Mouse (Mus musculus): ENCODE results near the gene Olfr1385.
"Not testable (repeated sequence)": the region's sequence is repeated elsewhere in the genome, so short reads cannot be mapped to it uniquely, and the experiment has no call there.

Gene Olfr1385

DNA sequence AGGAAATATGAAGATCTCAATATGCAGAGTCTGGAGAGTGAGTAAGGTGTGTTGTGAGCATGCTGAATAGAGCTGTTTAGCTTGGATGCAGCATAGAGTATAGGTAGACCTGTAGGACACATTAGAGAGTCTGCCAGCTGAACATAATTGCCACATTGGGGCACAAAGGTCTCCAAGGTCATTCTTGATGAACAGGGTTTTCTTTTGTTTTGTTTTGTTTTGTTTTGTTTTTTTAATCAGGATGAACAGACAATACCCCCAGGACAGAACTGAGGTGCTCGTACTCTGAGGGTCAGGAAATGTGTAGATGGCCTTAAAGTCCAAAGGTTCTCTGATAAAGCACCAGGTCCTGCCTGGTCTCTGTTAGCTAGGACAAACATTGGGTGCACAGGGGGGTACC lies at the start of gene Olfr1385:
Olfr1385 (plus strand) TSS at position 301 of the 400 bp plus-strand sequence.
- not testable (repeated sequence) for DNase-seq (ENCODE audit: low spot score in 2 of 2)

DNA sequence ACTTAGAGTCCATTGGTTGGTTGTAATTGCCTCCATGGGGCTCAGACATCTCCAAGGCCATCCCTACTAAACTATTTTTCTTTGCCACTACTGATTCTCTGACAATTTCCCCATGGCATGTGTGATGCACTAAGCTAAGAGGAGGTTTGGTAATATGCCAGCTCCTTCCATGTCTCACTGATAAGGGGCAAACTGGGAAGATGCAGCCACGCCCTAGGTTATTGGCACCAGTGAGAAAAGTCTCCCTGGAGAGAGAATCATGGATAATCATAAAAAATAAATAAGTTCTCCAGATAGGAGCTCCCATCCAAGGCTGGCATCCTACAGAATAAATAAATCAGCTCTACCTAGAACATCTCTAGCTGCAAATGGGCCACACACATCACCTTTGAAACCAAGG lies 33.8 kb upstream of the Olfr1385 start, which contains the start of gene Olfr1387:
Olfr1387 (plus strand) TSS at position 301 of the 400 bp plus-strand sequence.
- DNase-seq (ENCODE audit: low spot score in 2 of 2) = no peak

DNA sequence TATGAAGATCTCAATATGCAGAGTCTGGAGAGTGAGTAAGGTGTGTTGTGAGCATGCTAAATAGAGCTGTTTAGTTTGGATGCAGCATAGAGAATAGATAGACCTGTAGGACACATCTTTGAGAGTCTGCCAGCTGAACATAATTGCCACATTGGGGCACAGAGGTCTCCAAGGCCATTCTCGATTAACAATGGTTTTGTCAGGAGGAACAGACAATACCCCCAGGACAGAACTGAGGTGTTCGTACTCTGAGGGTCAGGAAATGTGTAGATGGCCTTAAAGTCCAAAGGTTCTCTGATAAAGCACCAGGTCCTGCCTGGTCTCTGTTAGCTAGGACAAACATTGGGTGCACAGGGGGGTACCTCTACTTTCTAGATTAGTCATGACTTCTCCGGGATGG lies 24.1 kb upstream of the Olfr1385 start, which contains the start of gene Olfr1386:
Olfr1386 (plus strand) TSS at position 301 of the 400 bp plus-strand sequence.
- not testable (repeated sequence) for DNase-seq (ENCODE audit: low spot score in 2 of 2)

DNA sequence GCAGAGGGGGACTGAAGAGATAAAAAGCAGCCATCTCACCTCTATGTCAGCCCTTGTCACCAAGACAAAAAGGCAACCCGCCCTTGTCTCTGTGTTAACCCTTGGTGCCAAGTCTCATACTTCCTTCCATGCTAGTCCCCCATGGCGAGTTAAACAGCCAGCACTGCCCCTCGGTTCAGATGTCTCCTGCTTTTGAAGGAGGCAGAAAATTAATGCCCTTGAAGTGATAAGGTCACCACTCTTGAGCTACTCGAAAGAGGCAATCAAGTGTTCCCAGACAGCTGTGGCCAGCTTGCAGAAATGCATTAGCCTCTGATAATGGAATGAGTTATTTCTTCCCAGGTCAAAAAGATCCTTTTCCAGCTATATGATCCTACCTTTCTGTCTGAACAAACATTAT lies 2.9 kb upstream of the Olfr1385 start:
- no peak for DNase-seq (ENCODE audit: low spot score in 2 of 2)

DNA sequence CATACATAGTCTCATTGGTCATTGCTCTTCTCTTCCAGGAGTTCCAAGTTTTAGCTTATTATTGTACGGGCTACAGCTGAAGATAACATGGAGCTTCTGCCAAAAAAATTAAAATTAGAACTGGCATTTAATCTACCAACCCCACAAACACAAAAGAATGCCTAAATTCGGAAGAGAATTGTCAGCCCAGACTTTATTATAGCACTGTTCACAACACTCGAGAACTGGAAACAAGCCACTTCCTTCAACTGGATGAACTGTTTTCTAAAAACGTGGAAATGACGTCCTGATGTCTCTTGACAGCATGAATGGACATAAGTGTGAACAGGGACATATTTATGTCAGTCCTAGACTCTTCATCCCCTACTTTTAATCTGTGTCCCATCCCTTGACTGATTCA lies 29.2 kb downstream of the Olfr1385 start:
- no peak for DNase-seq (ENCODE audit: low spot score in 2 of 2)

DNA sequence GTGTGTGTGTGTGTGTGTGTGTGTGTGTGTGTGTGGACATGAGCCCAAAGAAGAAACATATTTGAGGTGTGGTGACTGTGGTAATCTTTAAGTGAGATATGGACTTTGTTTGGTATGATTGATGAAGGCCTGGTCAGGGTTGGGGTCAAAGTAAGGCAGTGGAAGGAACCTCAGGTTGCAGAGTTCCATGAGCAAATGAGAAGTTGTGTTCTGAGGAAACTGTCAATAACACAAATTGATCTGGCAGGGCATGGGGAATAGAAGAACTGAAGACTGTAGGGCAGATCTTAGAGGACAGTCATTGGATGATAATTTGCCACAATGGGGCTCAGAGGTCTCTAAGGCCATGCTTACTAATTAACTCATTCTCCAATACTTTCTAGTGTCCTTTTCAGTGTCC lies 30.5 kb downstream of the Olfr1385 start, which contains the start of gene Olfr1383:
Olfr1383 (plus strand) TSS at position 301 of the 400 bp plus-strand sequence.
- no peak for DNase-seq (ENCODE audit: low spot score in 2 of 2)

DNA sequence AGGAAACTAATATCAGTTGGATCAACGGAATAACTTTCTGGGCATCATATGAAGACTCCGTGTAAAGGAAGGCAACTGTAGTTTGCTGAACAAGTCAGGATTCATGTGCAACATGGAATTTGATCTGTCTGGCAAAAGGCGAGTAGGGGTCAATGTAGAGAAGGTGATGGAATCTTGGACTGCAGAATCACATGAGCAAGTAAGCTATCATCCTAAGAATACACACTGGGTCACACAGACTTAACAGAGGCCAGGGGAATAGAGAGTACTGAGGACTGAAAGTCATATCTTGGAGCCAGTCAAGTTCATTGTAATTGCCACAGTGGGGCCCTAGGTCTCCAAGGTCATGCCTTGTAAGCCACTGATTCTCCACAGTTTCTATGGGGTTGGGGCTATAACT lies 39.1 kb downstream of the Olfr1385 start, which contains the start of gene Olfr1382:
Olfr1382 (plus strand) TSS at position 301 of the 400 bp plus-strand sequence.
- no peak for DNase-seq (ENCODE audit: low spot score in 2 of 2)

DNA sequence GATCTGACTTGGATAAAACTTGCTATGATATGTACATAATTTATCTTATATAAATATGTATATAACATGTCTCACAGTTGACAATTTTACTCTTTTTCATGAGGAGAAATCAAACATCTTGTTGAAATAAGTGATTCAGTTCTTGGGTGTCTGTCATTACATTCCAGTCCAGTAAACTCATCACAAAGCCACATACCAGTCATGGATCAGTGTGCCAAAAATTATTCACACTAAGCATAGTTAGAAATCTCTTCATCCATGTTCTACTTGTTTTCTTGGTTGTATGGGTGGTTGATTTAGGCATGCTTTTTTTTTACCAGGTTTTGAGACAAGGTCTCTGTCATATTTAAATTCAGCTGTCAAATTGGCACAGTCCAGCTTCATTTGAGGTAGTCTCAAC lies 43.9 kb downstream of the Olfr1385 start:
- no peak for DNase-seq (ENCODE audit: low spot score in 2 of 2)

DNA sequence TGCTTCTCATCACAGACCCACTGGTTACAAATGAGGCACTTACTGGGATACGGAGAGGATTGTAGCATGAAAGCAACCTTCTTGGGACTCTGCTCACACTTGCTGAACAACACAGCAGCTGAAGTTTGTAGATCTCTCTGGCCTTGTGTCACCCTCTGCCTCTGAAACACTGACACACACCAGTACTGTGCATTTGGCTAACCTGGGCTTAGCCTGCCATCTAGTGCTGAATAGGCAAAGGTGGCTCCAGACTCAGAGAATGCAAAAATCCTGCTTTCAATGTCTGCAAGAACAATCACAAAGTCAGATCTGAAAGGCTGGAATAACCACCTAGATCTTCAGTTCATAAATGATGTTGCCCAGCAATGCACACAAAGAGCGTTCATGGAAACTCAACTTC lies 47.8 kb downstream of the Olfr1385 start:
- not testable (repeated sequence) for DNase-seq (ENCODE audit: low spot score in 2 of 2)

DNA sequence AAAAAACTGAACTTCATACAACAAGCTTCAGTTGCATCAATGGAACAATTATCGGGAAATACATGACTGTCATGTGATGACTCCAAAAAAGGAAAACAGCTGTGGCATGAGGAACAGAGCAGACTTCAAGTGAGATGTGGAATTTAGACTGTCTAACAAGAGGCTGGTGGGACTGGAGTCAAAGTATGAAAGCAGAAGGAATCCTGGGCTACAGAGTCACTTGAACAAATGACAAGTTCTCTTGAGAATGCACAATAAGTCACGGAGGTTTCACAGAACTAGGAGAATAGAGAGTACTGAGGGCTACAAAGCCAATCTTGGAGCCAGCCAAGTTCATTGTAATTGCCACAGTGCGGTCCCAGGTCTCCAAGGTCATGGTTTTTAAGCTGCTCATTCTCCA lies 54.3 kb downstream of the Olfr1385 start, which contains the start of gene Olfr1381:
Olfr1381 (plus strand) TSS at position 301 of the 400 bp plus-strand sequence.
- DNase-seq (ENCODE audit: low spot score in 2 of 2) = not testable (repeated sequence)

Data from urinary bladder, adult 18-20 months (tissue).